Mouse (Mus musculus) heart, embryonic 12.5 days (tissue): ENCODE results near the gene Loxl1. TPM values are rescaled to one million over a fixed set of nuclear protein-coding genes. Genes with fewer than 3 reads are reported as not detected.

Experiments
- ATAC-seq: fragments of 200-750 bp; cut with Nextera tagmentation; 2 replicates; pipeline ENCODE4 v1.8.0; 2017; ENCODE audit warnings: moderate TSS enrichment, moderate library complexity; ENCODE audit not compliant: insufficient number of reproducible peaks, low FRiP score
- H3K27ac ChIP-seq: fragments of 300-500 bp; sonication (generic); 2 replicates; pipeline ENCODE4 v1.5.1; 2016; ENCODE audit warnings: mild to moderate bottlenecking, moderate library complexity; ENCODE audit not compliant: poor library complexity, severe bottlenecking
- H3K27me3 ChIP-seq: fragments of 300-500 bp; sonication (generic); replicated peaks from 2 replicates; pipeline ENCODE4 v1.6.1; 2016; ENCODE audit warnings: mild to moderate bottlenecking, moderate library complexity
- H3K36me3 ChIP-seq: fragments of 300-500 bp; sonication (generic); 2 replicates; pipeline ENCODE4 v1.6.1; 2016; ENCODE audit warnings: mild to moderate bottlenecking, moderate library complexity
- H3K4me1 ChIP-seq: fragments of 300-500 bp; sonication (generic); replicated peaks from 2 replicates; pipeline ENCODE4 v1.6.1; 2016; ENCODE audit warnings: mild to moderate bottlenecking
- H3K4me2 ChIP-seq: fragments of 300-500 bp; sonication (generic); 2 replicates; pipeline ENCODE4 v1.6.1; 2016; ENCODE audit warnings: mild to moderate bottlenecking, moderate library complexity
- H3K4me3 ChIP-seq: fragments of 300-500 bp; sonication (generic); 2 replicates; pipeline ENCODE4 v1.5.1; 2016; ENCODE audit warnings: mild to moderate bottlenecking
- H3K9ac ChIP-seq: fragments of 300-500 bp; sonication (generic); 2 replicates; pipeline ENCODE4 v1.6.1; 2016; ENCODE audit warnings: mild to moderate bottlenecking, moderate library complexity
- H3K9me3 ChIP-seq: fragments of 300-500 bp; sonication (generic); replicated peaks from 2 replicates; pipeline ENCODE4 v1.6.1; 2016; ENCODE audit warnings: mild to moderate bottlenecking, moderate library complexity
- WGBS: fragments of 180-500 bp; shearing (Covaris S2); methylation state at CpG from one replicate; pipeline ENCODE4 v1.1.7; 2016; 5-methylcytosine and 5-hydroxymethylcytosine counted together
- polyA plus RNA-seq: library from polyadenylated mRNA; unstranded; fragments of >200 nt; fragmentation: Nextera tagmentation; extraction: Ambion mirVana; gene quantifications from 2 replicates; pipeline ENCODE4 v1.2.1, GENCODE M21; 2016

Gene Loxl1
- polyA plus RNA-seq, 1 experiment from 2014 or later = 62.4 TPM

- 0 out of 2 replicates have a peak, but pooled peaks cover 2% of the 10 kb centered on the region for H3K9me3 ChIP-seq
- H3K4me2 ChIP-seq = no peak overlapping the region
- no peak overlapping the region for H3K27ac ChIP-seq
- no peak overlapping the region for H3K4me3 ChIP-seq
- no peak overlapping the region for H3K9ac ChIP-seq
- H3K36me3 ChIP-seq = no peaks in the 10 kb centered on the region
- 35% methylated on average over 3 of the region's 3 CpGs for WGBS
- no peaks in the 10 kb centered on the region for H3K27me3 ChIP-seq
- no peak for ATAC-seq
- peaks cover 41% of the 10 kb centered on the region for H3K4me1 ChIP-seq
Observed at GRCm38 (mm10) chr9:58331276-58331675, 18.3 kb upstream of the Loxl1 start.

GRCm38 (mm10) chr9:58330293-58330692 lies 17.3 kb upstream of the Loxl1 start:
- no peak for ATAC-seq
- Histone ChIP-seq H3K27ac (no peak overlapping the region), H3K4me3 (no peak overlapping the region), H3K4me2 (no peak overlapping the region), H3K27me3 (no peaks in the 10 kb centered on the region), H3K4me1 (peaks cover 45% of the 10 kb centered on the region), H3K9ac (no peak overlapping the region), H3K36me3 (no peaks in the 10 kb centered on the region), H3K9me3 (0 out of 2 replicates have a peak, but pooled peaks cover 2% of the 10 kb centered on the region)
- WGBS = 17% methylated on average over 5 of the region's 5 CpGs

GRCm38 (mm10) chr9:58327382-58327781 lies 14.4 kb upstream of the Loxl1 start:
- Histone ChIP-seq H3K4me2 (no peak overlapping the region), H3K27ac (peak overlapping the region; percentile 90), H3K36me3 (no peaks in the 10 kb centered on the region), H3K4me3 (no peak overlapping the region), H3K27me3 (no peaks in the 10 kb centered on the region), H3K9ac (no peak overlapping the region), H3K9me3 (no peaks in the 10 kb centered on the region), H3K4me1 (peaks cover 45% of the 10 kb centered on the region)
- ATAC-seq = no peak
- WGBS = 11% methylated on average over 1 of the region's 1 CpGs

- Histone ChIP-seq H3K9me3 (0 out of 2 replicates have a peak, but pooled peaks cover 2% of the 10 kb centered on the region), H3K4me3 (no peak overlapping the region), H3K27me3 (no peaks in the 10 kb centered on the region), H3K9ac (no peak overlapping the region), H3K27ac (peak overlapping the region; percentile 90), H3K36me3 (no peaks in the 10 kb centered on the region), H3K4me2 (no peak overlapping the region), H3K4me1 (peaks cover 44% of the 10 kb centered on the region)
- 3% methylated on average over 4 of the region's 4 CpGs for WGBS
- ATAC-seq = peak; percentile 75
Observed at GRCm38 (mm10) chr9:58326477-58327180, 13.6 kb upstream of the Loxl1 start.

GRCm38 (mm10) chr9:58321681-58322080 lies 8.7 kb upstream of the Loxl1 start:
- Histone ChIP-seq H3K4me2 (no peak overlapping the region), H3K9ac (no peak overlapping the region), H3K4me1 (peaks cover 13% of the 10 kb centered on the region), H3K4me3 (no peak overlapping the region), H3K27me3 (no peaks in the 10 kb centered on the region), H3K36me3 (no peaks in the 10 kb centered on the region), H3K27ac (no peak overlapping the region), H3K9me3 (0 out of 2 replicates have a peak, but pooled peaks cover 2% of the 10 kb centered on the region)
- WGBS = 91% methylated on average over 3 of the region's 3 CpGs
- no peak for ATAC-seq

- Histone ChIP-seq H3K9me3 (0 out of 2 replicates have a peak, but pooled peaks cover 2% of the 10 kb centered on the region), H3K9ac (no peak overlapping the region), H3K27me3 (no peaks in the 10 kb centered on the region), H3K4me1 (peaks cover 32% of the 10 kb centered on the region), H3K27ac (no peak overlapping the region), H3K4me3 (no peak overlapping the region), H3K4me2 (no peak overlapping the region), H3K36me3 (no peaks in the 10 kb centered on the region)
- WGBS = 53% methylated on average over 3 of the region's 3 CpGs
- no peak for ATAC-seq
Observed at GRCm38 (mm10) chr9:58318317-58318716, 5.3 kb upstream of the Loxl1 start.

- Histone ChIP-seq H3K4me3 (no peak overlapping the region), H3K4me1 (peaks cover 42% of the 10 kb centered on the region), H3K4me2 (no peak overlapping the region), H3K9ac (no peak overlapping the region), H3K27me3 (no peaks in the 10 kb centered on the region), H3K27ac (no peak overlapping the region), H3K9me3 (0 out of 2 replicates have a peak, but pooled peaks cover 2% of the 10 kb centered on the region), H3K36me3 (no peaks in the 10 kb centered on the region)
- WGBS = 56% methylated on average over 3 of the region's 3 CpGs
- ATAC-seq = no peak
Observed at GRCm38 (mm10) chr9:58317381-58317780, 4.4 kb upstream of the Loxl1 start.

- H3K4me3 ChIP-seq = no peak overlapping the region
- no peak overlapping the region for H3K9ac ChIP-seq
- H3K9me3 ChIP-seq = no peaks in the 10 kb centered on the region
- no peaks in the 10 kb centered on the region; the same call in 1 of the 2 replicates for H3K27me3 ChIP-seq
- no peak overlapping the region for H3K4me2 ChIP-seq
- no peak for ATAC-seq
- WGBS = 69% methylated on average over 7 of the region's 7 CpGs
- no peaks in the 10 kb centered on the region for H3K36me3 ChIP-seq
- peaks cover 46% of the 10 kb centered on the region for H3K4me1 ChIP-seq
- no peak overlapping the region for H3K27ac ChIP-seq
Observed at GRCm38 (mm10) chr9:58316784-58317183, 3.8 kb upstream of the Loxl1 start.

- peak overlapping the region; percentile 55; the same call in 1 of the 2 replicates for H3K27ac ChIP-seq
- WGBS = 91% methylated on average over 2 of the region's 2 CpGs
- H3K4me1 ChIP-seq = peaks cover 53% of the 10 kb centered on the region
- no peaks in the 10 kb centered on the region for H3K36me3 ChIP-seq
- no peaks in the 10 kb centered on the region; the same call in 1 of the 2 replicates for H3K27me3 ChIP-seq
- H3K9ac ChIP-seq = no peak overlapping the region
- no peaks in the 10 kb centered on the region for H3K9me3 ChIP-seq
- no peak overlapping the region for H3K4me3 ChIP-seq
- H3K4me2 ChIP-seq = no peak overlapping the region
- no peak for ATAC-seq
Observed at GRCm38 (mm10) chr9:58315850-58316249, 2.9 kb upstream of the Loxl1 start.

GRCm38 (mm10) chr9:58314682-58315360 lies 1.8 kb upstream of the Loxl1 start:
- no peak overlapping the region for H3K4me2 ChIP-seq
- no peaks in the 10 kb centered on the region; the same call in 1 of the 2 replicates for H3K27me3 ChIP-seq
- H3K27ac ChIP-seq = peak overlapping the region; percentile 55
- 46% methylated on average over 5 of the region's 5 CpGs for WGBS
- peaks cover 60% of the 10 kb centered on the region for H3K4me1 ChIP-seq
- H3K9ac ChIP-seq = peak overlapping the region; percentile 32
- no peaks in the 10 kb centered on the region for H3K36me3 ChIP-seq
- no peaks in the 10 kb centered on the region for H3K9me3 ChIP-seq
- no peak for ATAC-seq
- no peak overlapping the region for H3K4me3 ChIP-seq

- Histone ChIP-seq H3K36me3 (no peaks in the 10 kb centered on the region), H3K9me3 (no peaks in the 10 kb centered on the region), H3K4me2 (peak overlapping the region; percentile 73), H3K9ac (peak overlapping the region; percentile 81), H3K4me3 (peak overlapping the region; percentile 58), H3K27ac (peak overlapping the region; percentile 71), H3K27me3 (no peaks in the 10 kb centered on the region; the same call in 1 of the 2 replicates), H3K4me1 (peaks cover 83% of the 10 kb centered on the region)
- under 1% methylated on average over 72 of the region's 72 CpGs for WGBS
- peak; percentile 1; the same call in 1 of the 2 replicates for ATAC-seq
Observed at GRCm38 (mm10) chr9:58312196-58312943, 616 bp downstream of the Loxl1 start.
